Mouse (Mus musculus) hindbrain, postnatal 0 days (tissue): ENCODE results near the gene Entpd1. TPM values are rescaled to one million over a fixed set of nuclear protein-coding genes. Genes with fewer than 3 reads are reported as not detected.

Experiments
- ATAC-seq: fragments of 200-750 bp; cut with Nextera tagmentation; 2 replicates; pipeline ENCODE4 v1.8.0; 2017; ENCODE audit warnings: mild to moderate bottlenecking, moderate TSS enrichment, moderate library complexity
- DNase-seq: peaks from one replicate; pipeline ENCODE4 v3.0.0-alpha.2; 2015; ENCODE audit warnings: low spot score
- H3K27ac ChIP-seq: fragments of 300-500 bp; sonication (generic); 2 replicates; pipeline ENCODE4 v1.5.1; 2014; ENCODE audit warnings: mild to moderate bottlenecking
- H3K27me3 ChIP-seq: fragments of 300-500 bp; sonication (generic); 2 replicates; pipeline ENCODE4 v1.6.1; 2014; ENCODE audit warnings: low read length, mixed read lengths; ENCODE audit not compliant: insufficient read depth
- H3K36me3 ChIP-seq: fragments of 300-500 bp; sonication (generic); 2 replicates; pipeline ENCODE4 v1.6.1; 2014; ENCODE audit warnings: low read length, mixed read lengths; ENCODE audit not compliant: insufficient read depth
- H3K4me1 ChIP-seq: fragments of 300-500 bp; sonication (generic); 2 replicates; pipeline ENCODE4 v1.6.1; 2014; ENCODE audit warnings: antibody characterized with exemption, low read length, mixed read lengths; ENCODE audit not compliant: insufficient read depth
- H3K4me2 ChIP-seq: fragments of 300-500 bp; sonication (generic); 2 replicates; pipeline ENCODE4 v1.6.1; 2014; ENCODE audit warnings: low read depth, mild to moderate bottlenecking, low read length, moderate library complexity, mixed read lengths
- H3K4me3 ChIP-seq: fragments of 300-500 bp; sonication (generic); 2 replicates; pipeline ENCODE4 v1.5.1; 2014; ENCODE audit warnings: low read length
- H3K9ac ChIP-seq: fragments of 300-500 bp; sonication (generic); replicated peaks from 2 replicates; pipeline ENCODE4 v1.6.1; 2014; ENCODE audit warnings: mild to moderate bottlenecking, low read length, moderate library complexity, mixed read lengths
- H3K9me3 ChIP-seq: fragments of 300-500 bp; sonication (generic); 2 replicates; pipeline ENCODE4 v1.6.1; 2016; ENCODE audit warnings: low read length, mixed read lengths
- CTCF ChIP-seq: IDR thresholded peaks from 2 replicates; pipeline ENCODE4 v1.5.1; 2016; ENCODE audit warnings: antibody characterized with exemption, control low read depth, low read depth
- WGBS: fragments of 180-500 bp; shearing (Covaris S2); extraction: QIAGEN DNeasy Blood & Tissue Kit; methylation state at CpG from one replicate; pipeline ENCODE4 v1.1.7; 2014; 5-methylcytosine and 5-hydroxymethylcytosine counted together
- polyA plus RNA-seq: library from polyadenylated mRNA; unstranded; fragments of >200 nt; fragmentation: Nextera tagmentation; extraction: Ambion mirVana; gene quantifications from 2 replicates; pipeline ENCODE4 v1.2.1, GENCODE M21; 2015
- total RNA-seq: library from RNA; depleted of rRNA; stranded (reverse); fragments of >200 nt; gene quantifications from 2 replicates; pipeline ENCODE4 v1.2.3, GENCODE M21; 2014; rRNA removed

Entpd1 gene
- total RNA-seq (8.2 and 12.4 TPM in 2 replicates), polyA plus RNA-seq (6.9 and 7.2 TPM in 2 replicates)

- WGBS = under 1% methylated on average over 45 of the region's 45 CpGs
- Histone ChIP-seq H3K27me3 (no peaks in the 10 kb centered on the region), H3K9me3 (no peaks in the 10 kb centered on the region), H3K36me3 (peaks cover 22% of the 10 kb centered on the region), H3K9ac (peak within 1 kb of the TSS; percentile 57), H3K4me1 (peaks cover 8% of the 10 kb centered on the region; the same call in 1 of the 2 replicates), H3K27ac (no peak within 1 kb of the TSS; the same call in 1 of the 2 replicates), H3K4me2 (peak within 1 kb of the TSS; percentile 75), H3K4me3 (peak within 1 kb of the TSS; percentile 69)
- TF ChIP-seq CTCF = peak; percentile 99
- ATAC-seq (peak; percentile 100), DNase-seq (peak; percentile 99)
Observed at GRCm38 (mm10) chr19:40611830-40612506, at the start of gene Entpd1, which contains the start of gene Tctn3. Gene Entpd1, plus strand, starts transcription at chr19:40612366. Gene Tctn3, minus strand, starts transcription at chr19:40612233.

- 87% methylated on average over 10 of the region's 10 CpGs for WGBS
Observed at GRCm38 (mm10) chr19:40563880-40564645, 48.1 kb upstream of the Entpd1 start.

GRCm38 (mm10) chr19:40567616-40568015, 44.5 kb upstream of the Entpd1 start:
- no peak overlapping the region for H3K27ac ChIP-seq
- peaks cover 65% of the 10 kb centered on the region for H3K36me3 ChIP-seq
- no peaks in the 10 kb centered on the region for H3K27me3 ChIP-seq
- 74% methylated on average over 3 of the region's 3 CpGs for WGBS
- no peaks in the 10 kb centered on the region for H3K4me1 ChIP-seq
- ATAC-seq = no peak
- no peak overlapping the region for H3K4me3 ChIP-seq
- H3K9me3 ChIP-seq = no peaks in the 10 kb centered on the region
- no peak overlapping the region for H3K9ac ChIP-seq
- no peak for TF ChIP-seq CTCF
- peak; percentile 55 for DNase-seq
- no peak overlapping the region for H3K4me2 ChIP-seq

More at GRCm38 (mm10) chr19:40563880-40564645, 48.1 kb upstream of the Entpd1 start:
- no peak overlapping the region for H3K9ac ChIP-seq
- H3K27me3 ChIP-seq = no peaks in the 10 kb centered on the region
- H3K4me1 ChIP-seq = no peaks in the 10 kb centered on the region
- no peak overlapping the region for H3K4me3 ChIP-seq
- TF ChIP-seq CTCF = no peak
- no peaks in the 10 kb centered on the region for H3K9me3 ChIP-seq
- ATAC-seq (no peak), DNase-seq (no peak)
- H3K36me3 ChIP-seq = peaks cover 55% of the 10 kb centered on the region
- no peak overlapping the region for H3K27ac ChIP-seq
- no peak overlapping the region for H3K4me2 ChIP-seq

- H3K27ac ChIP-seq = no peak overlapping the region
- H3K9ac ChIP-seq = no peak overlapping the region
- H3K27me3 ChIP-seq = no peaks in the 10 kb centered on the region
- ATAC-seq (no peak), DNase-seq (no peak)
- no peak overlapping the region for H3K4me3 ChIP-seq
- peaks cover 67% of the 10 kb centered on the region for H3K36me3 ChIP-seq
- no peaks in the 10 kb centered on the region for H3K9me3 ChIP-seq
- 89% methylated on average over 9 of the region's 9 CpGs for whole genome bisulfite sequencing
- H3K4me1 ChIP-seq = no peaks in the 10 kb centered on the region
- TF ChIP-seq CTCF = no peak
- H3K4me2 ChIP-seq = no peak overlapping the region
Observed at GRCm38 (mm10) chr19:40570726-40571125, 41.4 kb upstream of the Entpd1 start.

GRCm38 (mm10) chr19:40575438-40575837, 36.7 kb upstream of the Entpd1 start:
- Histone ChIP-seq H3K4me1 (no peaks in the 10 kb centered on the region), H3K9me3 (no peaks in the 10 kb centered on the region), H3K36me3 (peaks cover 52% of the 10 kb centered on the region), H3K9ac (no peak overlapping the region), H3K27me3 (no peaks in the 10 kb centered on the region), H3K27ac (no peak overlapping the region), H3K4me3 (no peak overlapping the region), H3K4me2 (no peak overlapping the region)
- ATAC-seq (no peak), DNase-seq (no peak)
- WGBS = 71% methylated on average over 5 of the region's 5 CpGs
- no peak for TF ChIP-seq CTCF

- Histone ChIP-seq H3K4me1 (no peaks in the 10 kb centered on the region), H3K9ac (no peak overlapping the region), H3K4me2 (no peak overlapping the region), H3K9me3 (no peaks in the 10 kb centered on the region), H3K27me3 (no peaks in the 10 kb centered on the region), H3K27ac (no peak overlapping the region), H3K36me3 (peaks cover 22% of the 10 kb centered on the region; the same call in 1 of the 2 replicates), H3K4me3 (no peak overlapping the region)
- ATAC-seq (no peak), DNase-seq (no peak)
- no peak for TF ChIP-seq CTCF
- 86% methylated on average over 2 of the region's 2 CpGs for WGBS
Observed at GRCm38 (mm10) chr19:40580902-40581301, 31.3 kb upstream of the Entpd1 start.
